Mouse (Mus musculus) C2C12 (cell line): Measurements from ENCODE around the gene Insl6. TPM values are rescaled to one million over a fixed set of nuclear protein-coding genes. Genes with fewer than 3 reads are reported as not detected.
A peak's percentile ranks its signal among the peaks of the same experiment; 100 is the strongest.

ENCODE experiments used
- H3K27me3 ChIP-seq: one replicate; pipeline ENCODE4 v1.6.1; 2011; ENCODE audit not compliant: control insufficient read depth, insufficient read depth, insufficient read length
- H3K36me3 ChIP-seq: one replicate; pipeline ENCODE4 v1.6.1; 2011; ENCODE audit not compliant: control insufficient read depth, insufficient read depth
- H3K4me3 ChIP-seq: one replicate; pipeline ENCODE4 v1.5.1; 2011; ENCODE audit warnings: mild to moderate bottlenecking, control low read depth; ENCODE audit not compliant: poor library complexity, insufficient read depth, severe bottlenecking
- H3K79me2 ChIP-seq: one replicate; pipeline ENCODE4 v1.6.1; 2011; ENCODE audit not compliant: control insufficient read depth, insufficient read depth
- H3K79me3 ChIP-seq: one replicate; pipeline ENCODE4 v1.6.1; 2011; ENCODE audit warnings: low read depth, control low read depth
- H3ac ChIP-seq: one replicate; pipeline ENCODE3; 2011; ENCODE audit warnings: low read depth; ENCODE audit not compliant: control insufficient read depth, insufficient read length
- CEBPB ChIP-seq: IDR thresholded peaks from one replicate; pipeline ENCODE4 v1.6.1; 2011; ENCODE audit warnings: low read depth, mild to moderate bottlenecking, control low read depth, moderate library complexity
- CTCF ChIP-seq: IDR thresholded peaks from one replicate; pipeline ENCODE4 v1.5.1; 2011; ENCODE audit not compliant: control insufficient read depth, insufficient read depth, insufficient read length
- FOSL1 ChIP-seq: IDR thresholded peaks from one replicate; pipeline ENCODE4 v1.8.0; 2011; ENCODE audit warnings: mild to moderate bottlenecking, low read length; ENCODE audit not compliant: poor library complexity, insufficient read depth, severe bottlenecking
- MAX ChIP-seq: IDR thresholded peaks from one replicate; pipeline ENCODE4 v1.6.1; 2011; ENCODE audit warnings: mild to moderate bottlenecking, control low read depth
- MYOD1 ChIP-seq: IDR thresholded peaks from one replicate; pipeline ENCODE4 v1.6.1; 2011; ENCODE audit warnings: low read depth; ENCODE audit not compliant: control insufficient read depth, insufficient read length
- MYOG ChIP-seq: IDR thresholded peaks from one replicate; pipeline ENCODE4 v1.6.1; 2011; ENCODE audit not compliant: control insufficient read depth, insufficient read length; ENCODE audit errors: extremely low read depth
- USF1 ChIP-seq: IDR thresholded peaks from one replicate; pipeline ENCODE4 v1.6.1; 2011; ENCODE audit warnings: low read depth, mild to moderate bottlenecking, control low read depth, moderate library complexity
- polyA plus RNA-seq: library from polyadenylated mRNA; unstranded; fragments of >200 nt; fragmentation: generic; extraction: Trizol; gene quantifications from one replicate; pipeline ENCODE4 v1.2.1, GENCODE M21; 2012; ENCODE audit warnings: missing spikeins

Insl6 gene
- polyA plus RNA-seq, 1 experiment: 0.41 TPM

- Histone ChIP-seq H3K27me3 (no peaks in the 10 kb centered on the region), H3ac (no peak overlapping the region), H3K4me3 (peak overlapping the region; percentile 43), H3K79me2 (no peaks in the 10 kb centered on the region), H3K79me3 (no peaks in the 10 kb centered on the region), H3K36me3 (no peaks in the 10 kb centered on the region)
- TF ChIP-seq FOSL1 (no peak), CTCF (no peak), USF1 (no peak), MAX (no peak)
Observed at GRCm38 (mm10) chr19:29362173-29362930, 37.2 kb upstream of the Insl6 start.

DNA sequence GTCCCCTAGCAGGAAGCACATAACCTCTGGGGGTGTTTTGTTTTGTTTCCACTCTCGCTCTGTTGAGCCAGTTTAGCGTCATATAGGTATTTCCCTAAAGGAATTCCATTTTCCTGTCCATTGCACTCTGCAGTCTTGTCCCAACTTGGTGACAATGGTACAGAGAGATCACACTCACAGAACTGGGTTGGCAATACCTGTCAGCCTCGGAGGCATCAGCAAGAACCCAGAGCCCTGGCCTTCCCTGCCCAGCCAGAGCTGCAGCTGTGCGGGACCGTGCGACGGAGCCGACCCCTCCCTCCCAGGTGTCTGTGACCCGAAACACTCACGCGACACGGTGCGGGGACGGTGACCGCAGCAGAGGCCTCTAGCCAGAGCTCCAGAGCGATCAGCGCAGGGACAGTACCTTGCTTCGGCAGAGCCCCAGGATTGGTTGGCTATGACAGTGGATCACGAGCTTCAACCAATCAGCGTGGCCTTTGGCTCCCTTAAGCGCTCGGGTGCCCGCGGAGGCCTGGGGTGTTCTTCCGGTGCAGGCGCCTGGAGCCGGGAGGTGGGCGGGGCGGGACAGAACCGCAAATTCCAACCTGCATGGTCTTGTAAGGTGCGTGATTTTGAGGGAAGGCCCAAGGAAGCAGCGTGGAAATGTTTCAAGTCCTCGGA is 36.4 kb upstream of the Insl6 start:
- Histone ChIP-seq H3K36me3 (no peaks in the 10 kb centered on the region), H3ac (peak overlapping the region; percentile 91), H3K4me3 (peak overlapping the region; percentile 43), H3K79me3 (no peaks in the 10 kb centered on the region), H3K79me2 (no peaks in the 10 kb centered on the region), H3K27me3 (no peaks in the 10 kb centered on the region)
- TF ChIP-seq MYOD1: no peak
- TF ChIP-seq MAX: no peak
- TF ChIP-seq CTCF: no peak
- no peak for TF ChIP-seq CEBPB
- no peak for TF ChIP-seq USF1
- no peak for TF ChIP-seq MYOG
- TF ChIP-seq FOSL1: no peak

GRCm38 (mm10) chr19:29360251-29360650 is 35.1 kb upstream of the Insl6 start:
- Histone ChIP-seq H3K79me3 (no peaks in the 10 kb centered on the region), H3K79me2 (no peaks in the 10 kb centered on the region), H3ac (no peak overlapping the region), H3K36me3 (no peaks in the 10 kb centered on the region), H3K27me3 (no peaks in the 10 kb centered on the region), H3K4me3 (no peak overlapping the region)
- TF ChIP-seq FOSL1 (no peak), MAX (no peak), MYOG (no peak), CTCF (no peak), USF1 (no peak), MYOD1 (no peak), CEBPB (no peak)

DNA sequence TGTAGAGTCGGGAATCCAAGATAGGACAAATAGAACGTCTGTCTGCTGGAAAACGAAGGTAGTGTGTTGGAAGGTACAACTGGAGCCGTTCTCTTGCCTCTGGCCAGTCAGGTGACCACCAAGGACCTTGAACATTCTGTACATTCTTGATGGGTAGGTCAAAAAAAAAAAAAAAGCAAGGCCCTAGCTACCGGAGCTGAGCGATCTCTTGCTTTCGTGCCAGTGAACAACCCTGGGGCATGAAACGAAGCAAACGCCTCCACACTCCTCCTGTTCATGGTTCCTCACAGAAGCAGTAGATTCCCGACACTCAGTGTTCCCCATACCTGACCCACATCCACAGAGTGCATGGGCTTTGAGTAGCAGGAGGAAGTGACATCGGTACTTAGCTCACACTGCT is 31.1 kb upstream of the Insl6 start:
- H3ac ChIP-seq: no peak overlapping the region
- no peaks in the 10 kb centered on the region for H3K36me3 ChIP-seq
- no peak for TF ChIP-seq MYOG
- no peak for TF ChIP-seq USF1
- no peak for TF ChIP-seq MYOD1
- TF ChIP-seq MAX: no peak
- TF ChIP-seq CTCF: no peak
- TF ChIP-seq CEBPB: no peak
- no peak for TF ChIP-seq FOSL1

DNA sequence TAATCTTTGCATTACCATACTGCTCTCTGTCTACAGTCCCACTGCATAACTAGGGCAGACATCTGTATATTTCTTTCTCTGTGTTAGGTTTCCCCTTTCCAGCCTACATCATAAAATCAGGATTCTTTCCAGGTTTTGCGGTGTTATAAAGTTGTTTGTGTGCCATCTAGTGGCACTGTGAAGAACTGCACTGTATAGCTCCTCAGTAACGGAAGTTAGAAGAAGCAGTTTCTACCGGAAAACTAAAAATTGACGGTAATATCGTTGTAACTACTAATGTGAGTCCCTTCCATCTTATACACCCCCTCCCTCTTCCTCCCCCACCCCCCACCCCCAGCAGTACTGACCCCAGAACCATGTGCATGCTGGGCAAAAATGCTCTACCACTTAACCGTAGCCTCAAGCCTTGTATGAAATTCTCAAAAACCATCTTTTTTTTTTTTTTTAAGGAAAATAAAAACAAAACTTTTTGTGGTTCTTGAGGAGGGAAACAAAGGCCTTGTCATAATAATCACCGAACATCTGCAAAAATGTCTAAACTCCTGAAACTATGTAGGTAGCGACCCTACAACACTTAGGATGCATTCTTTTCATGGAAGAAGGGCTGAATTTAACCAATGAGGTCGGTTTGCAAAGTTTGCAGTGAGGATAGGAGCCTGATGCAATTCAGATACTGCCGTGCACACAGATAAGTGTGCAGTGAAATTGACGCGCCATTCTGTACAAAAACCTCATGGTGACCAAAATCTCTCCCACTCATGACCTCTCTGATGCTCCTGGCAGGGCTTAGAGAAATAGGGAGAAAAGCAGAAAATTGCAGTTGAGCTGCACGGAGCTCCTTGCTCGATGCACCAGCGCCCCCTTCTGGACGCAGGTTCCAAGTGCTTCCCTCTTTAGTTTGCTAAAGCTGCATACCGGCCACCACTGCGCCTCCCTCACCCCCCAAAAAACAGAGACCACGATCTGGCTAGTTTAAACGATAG is 30.0 kb upstream of the Insl6 start:
- Histone ChIP-seq H3K79me3 (no peaks in the 10 kb centered on the region), H3K36me3 (no peaks in the 10 kb centered on the region), H3ac (no peak overlapping the region), H3K27me3 (no peaks in the 10 kb centered on the region), H3K79me2 (no peaks in the 10 kb centered on the region), H3K4me3 (no peak overlapping the region)
- TF ChIP-seq CEBPB (no peak), CTCF (peak; percentile 82)

More for the DNA sequence above, 31.1 kb upstream of the Insl6 start:
- no peaks in the 10 kb centered on the region for H3K79me2 ChIP-seq
- H3K4me3 ChIP-seq: no peak overlapping the region
- H3K27me3 ChIP-seq: no peaks in the 10 kb centered on the region
- H3K79me3 ChIP-seq: no peaks in the 10 kb centered on the region

DNA sequence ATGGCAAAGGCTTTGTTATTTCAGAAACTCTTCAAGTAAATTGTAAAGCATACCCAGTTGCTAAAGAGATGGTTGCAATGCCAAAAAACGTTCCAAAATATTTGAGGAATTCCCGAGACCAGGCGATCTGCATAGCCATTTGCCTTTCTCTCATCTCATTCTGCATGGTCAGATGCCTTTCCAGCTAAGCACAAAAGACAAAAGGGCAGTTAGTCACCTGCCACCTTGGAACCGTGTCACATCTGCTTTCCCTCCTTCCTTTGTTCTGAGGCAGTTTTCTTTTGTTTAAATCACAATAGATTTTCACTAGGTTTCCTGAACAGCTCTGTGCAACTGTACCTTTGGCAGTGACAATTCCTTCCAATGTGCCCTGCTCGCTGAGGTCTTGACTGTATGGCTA is 25.8 kb upstream of the Insl6 start:
- TF ChIP-seq MYOD1 (no peak), CTCF (no peak), USF1 (no peak)
- no peak overlapping the region for H3K4me3 ChIP-seq
- no peaks in the 10 kb centered on the region for H3K27me3 ChIP-seq
- H3K79me2 ChIP-seq: no peaks in the 10 kb centered on the region
- H3K79me3 ChIP-seq: no peaks in the 10 kb centered on the region
- H3ac ChIP-seq: no peak overlapping the region
- no peaks in the 10 kb centered on the region for H3K36me3 ChIP-seq
